Mouse (Mus musculus) heart, postnatal 0 days (tissue): ENCODE data around the gene Olfr117.
"Not testable (repeated sequence)": the region's sequence is repeated elsewhere in the genome, so short reads cannot be mapped to it uniquely, and the experiment has no call there.

Experiments used
- CTCF ChIP-seq: IDR thresholded peaks from 2 replicates; pipeline ENCODE4 v1.5.1; 2016; ENCODE audit warnings: antibody characterized with exemption, control low read depth, low read depth
- EP300 ChIP-seq: IDR thresholded peaks from 2 replicates; pipeline ENCODE4 v1.6.1; 2016; ENCODE audit warnings: antibody characterized with exemption, low read depth

DNA sequence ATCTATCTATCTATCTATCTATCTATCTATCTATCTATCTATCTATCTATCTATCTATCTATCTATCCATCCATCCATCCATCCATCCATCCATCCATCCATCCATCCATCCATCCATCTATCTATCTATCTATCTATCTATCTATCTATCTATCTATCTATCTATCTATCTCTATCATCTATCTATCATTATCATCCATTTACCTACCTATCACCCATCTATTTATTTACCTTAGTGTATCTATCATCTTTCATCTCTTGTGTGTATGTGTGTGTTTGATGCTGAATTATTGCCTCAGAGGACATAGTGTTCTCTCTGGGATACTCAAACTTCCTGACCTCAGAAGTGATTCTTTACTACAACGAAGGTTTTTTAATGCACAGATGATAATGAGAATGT is 32.7 kb upstream of the Olfr117 start, which contains the start of gene Olfr119:
- not testable (repeated sequence) for TF ChIP-seq CTCF, EP300
